ENCODE assay signal across 7 mouse cellular contexts in the genomic region with DNA sequence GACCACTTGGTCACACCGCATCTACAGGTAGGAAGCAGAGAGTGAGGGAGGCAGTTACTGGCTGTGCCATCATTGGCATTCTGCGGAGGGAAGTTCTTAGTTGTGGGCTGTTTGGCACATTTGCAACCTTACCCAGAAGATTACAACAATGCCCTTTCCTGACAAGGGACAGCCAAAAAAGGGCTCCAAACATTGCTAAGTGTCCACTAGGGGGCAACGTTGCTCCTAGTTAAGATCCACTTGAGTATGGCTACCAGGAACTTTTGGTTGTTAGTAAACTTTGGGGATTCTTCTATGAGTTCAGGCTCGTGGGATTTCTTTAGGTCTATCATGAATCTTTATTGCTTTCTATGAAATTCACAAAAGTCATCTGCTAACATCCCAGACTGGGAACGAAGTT.
DNase-seq lines count a peak whose midpoint lies in the region; ATAC-seq and TF ChIP-seq lines count a peak whose summit lies in the region.

No protein-coding gene starts in this region.

- no peak overlapping the region for H3K9ac ChIP-seq in neural tube, embryonic 15.5 days (replicated peaks)
- no peak overlapping the region for H3K9ac ChIP-seq in intestine, postnatal 0 days (ENCODE audit: low read depth, low read length)
- H3K9ac ChIP-seq in lung, embryonic 14.5 days, result no peak overlapping the region

- no peak overlapping the region for H3K4me3 ChIP-seq in neural tube, embryonic 15.5 days (replicated peaks)
- H3K4me3 ChIP-seq in intestine, postnatal 0 days (ENCODE audit: low read depth, low read length), result no peak overlapping the region
- no peak overlapping the region for H3K4me3 ChIP-seq in lung, embryonic 14.5 days (ENCODE audit: low read depth, low read length)

- TF ChIP-seq CTCF in intestine, postnatal 0 days (IDR thresholded peaks at IDR 0.05; ENCODE audit: low read depth), result peak; percentile 81
- peak; percentile 81 for TF ChIP-seq CTCF in lung, embryonic 14.5 days (IDR thresholded peaks at IDR 0.05; ENCODE audit: low read depth)

- WGBS in neural tube, embryonic 15.5 days, result 39% methylated on average over 5 of the region's 5 CpGs
- 30% methylated on average over 5 of the region's 5 CpGs for WGBS in intestine, postnatal 0 days
- WGBS in lung, embryonic 14.5 days, result 38% methylated on average over 5 of the region's 5 CpGs

- H3K36me3 ChIP-seq in neural tube, embryonic 15.5 days, result no peaks in the 10 kb centered on the region
- H3K36me3 ChIP-seq in intestine, postnatal 0 days (ENCODE audit: control insufficient read depth, insufficient read depth), result no peaks in the 10 kb centered on the region
- H3K36me3 ChIP-seq in lung, embryonic 14.5 days (ENCODE audit: insufficient read depth), result no peaks in the 10 kb centered on the region

- no peaks in the 10 kb centered on the region for H3K4me1 ChIP-seq in neural tube, embryonic 15.5 days
- no peaks in the 10 kb centered on the region for H3K4me1 ChIP-seq in intestine, postnatal 0 days (replicated peaks; ENCODE audit: control insufficient read depth, insufficient read depth, low read length)
- no peaks in the 10 kb centered on the region for H3K4me1 ChIP-seq in lung, embryonic 14.5 days (ENCODE audit: insufficient read depth)

- no peaks in the 10 kb centered on the region for H3K27me3 ChIP-seq in neural tube, embryonic 15.5 days (replicated peaks)
- H3K27me3 ChIP-seq in intestine, postnatal 0 days (replicated peaks; ENCODE audit: control insufficient read depth, insufficient read depth, low read length), result no peaks in the 10 kb centered on the region
- no peaks in the 10 kb centered on the region for H3K27me3 ChIP-seq in lung, embryonic 14.5 days (ENCODE audit: insufficient read depth, low read length)

- H3K4me2 ChIP-seq in neural tube, embryonic 15.5 days, result no peak overlapping the region
- H3K4me2 ChIP-seq in intestine, postnatal 0 days (replicated peaks; ENCODE audit: low read depth), result no peak overlapping the region
- H3K4me2 ChIP-seq in lung, embryonic 14.5 days, result no peak overlapping the region

- DNase-seq in neural tube, embryonic 10.5 days (ENCODE audit: extremely low spot score, low spot score), result peak; percentile 48
- DNase-seq in adrenal gland, postnatal 25 days, result peak; percentile 53
- DNase-seq in embryo, embryonic 10 days (ENCODE audit: low spot score), result peak; percentile 88
- peak; percentile 91 for DNase-seq in lung, embryonic 14.5 days
- peak; percentile 30 for DNase-seq in right cerebral cortex, postnatal 4 days

- ATAC-seq in neural tube, embryonic 15.5 days (ENCODE audit: low FRiP score), result no peak
- ATAC-seq in intestine, postnatal 0 days, result no peak
- ATAC-seq in lung, embryonic 14.5 days (ENCODE audit: insufficient read depth), result peak; percentile 47; the same call in 1 of the 2 replicates

- H3K9me3 ChIP-seq in neural tube, embryonic 15.5 days (replicated peaks), result no peaks in the 10 kb centered on the region
- peaks cover 4% of the 10 kb centered on the region; the same call in 1 of the 2 replicates for H3K9me3 ChIP-seq in intestine, postnatal 0 days (ENCODE audit: control insufficient read depth)
- no peaks in the 10 kb centered on the region for H3K9me3 ChIP-seq in lung, embryonic 14.5 days (ENCODE audit: low read depth, low read length)

- H3K27ac ChIP-seq in neural tube, embryonic 15.5 days (replicated peaks), result no peak overlapping the region
- no peak overlapping the region for H3K27ac ChIP-seq in intestine, postnatal 0 days (ENCODE audit: low read depth, low read length)
- H3K27ac ChIP-seq in lung, embryonic 14.5 days (ENCODE audit: low read depth), result no peak overlapping the region

Comparison
In these comparisons a context has a peak if more than half of its experiments do, and no peak if none do; other contexts are left out.
1. DNase-seq: peak in every context shown above with its lines; median percentile 91 in lung, embryonic 14.5 days; 88 in embryo, embryonic 10 days; 53 in adrenal gland, postnatal 25 days; 48 in neural tube, embryonic 10.5 days; 30 in right cerebral cortex, postnatal 4 days.